Mouse (Mus musculus) stomach, embryonic 15.5 days (tissue): ENCODE data around the gene Rcor1. TPM values are rescaled to one million over a fixed set of nuclear protein-coding genes. Genes with fewer than 3 reads are reported as not detected.

Experiments used
- ATAC-seq: fragments of 200-750 bp; cut with Nextera tagmentation; 2 replicates; pipeline ENCODE4 v1.8.0; 2017; ENCODE audit warnings: low read depth, moderate number of reproducible peaks, moderate TSS enrichment; ENCODE audit not compliant: insufficient read depth, low FRiP score
- H3K27ac ChIP-seq: fragments of 300-500 bp; sonication (generic); 2 replicates; pipeline ENCODE4 v1.5.1; 2015; ENCODE audit warnings: mild to moderate bottlenecking, inconsistent platforms
- H3K27me3 ChIP-seq: fragments of 300-500 bp; sonication (generic); replicated peaks from 2 replicates; pipeline ENCODE4 v1.6.1; 2015; ENCODE audit warnings: inconsistent platforms
- H3K36me3 ChIP-seq: fragments of 300-500 bp; sonication (generic); 2 replicates; pipeline ENCODE4 v1.6.1; 2015; ENCODE audit warnings: inconsistent platforms
- H3K4me1 ChIP-seq: fragments of 300-500 bp; sonication (generic); 2 replicates; pipeline ENCODE4 v1.6.1; 2015; ENCODE audit warnings: inconsistent platforms
- H3K4me2 ChIP-seq: fragments of 300-500 bp; sonication (generic); 2 replicates; pipeline ENCODE4 v1.6.1; 2015; ENCODE audit warnings: mild to moderate bottlenecking, inconsistent platforms
- H3K4me3 ChIP-seq: fragments of 300-500 bp; sonication (generic); replicated peaks from 2 replicates; pipeline ENCODE4 v1.5.1; 2015; ENCODE audit warnings: inconsistent platforms
- H3K9ac ChIP-seq: fragments of 300-500 bp; sonication (generic); 2 replicates; pipeline ENCODE4 v1.6.1; 2015; ENCODE audit warnings: inconsistent platforms
- H3K9me3 ChIP-seq: fragments of 300-500 bp; sonication (generic); 2 replicates; pipeline ENCODE4 v1.6.1; 2016; ENCODE audit warnings: inconsistent platforms
- WGBS: fragments of 180-500 bp; shearing (Covaris S2); methylation state at CpG from one replicate; pipeline ENCODE4 v1.1.7; 2015; 5-methylcytosine and 5-hydroxymethylcytosine counted together
- polyA plus RNA-seq: library from polyadenylated mRNA; unstranded; fragments of >200 nt; fragmentation: Nextera tagmentation; extraction: Ambion mirVana; gene quantifications from 2 replicates; pipeline ENCODE4 v1.2.1, GENCODE M21; 2015

Gene Rcor1
- polyA plus RNA-seq, 1 experiment from 2014 or later: 12.3 TPM

DNA sequence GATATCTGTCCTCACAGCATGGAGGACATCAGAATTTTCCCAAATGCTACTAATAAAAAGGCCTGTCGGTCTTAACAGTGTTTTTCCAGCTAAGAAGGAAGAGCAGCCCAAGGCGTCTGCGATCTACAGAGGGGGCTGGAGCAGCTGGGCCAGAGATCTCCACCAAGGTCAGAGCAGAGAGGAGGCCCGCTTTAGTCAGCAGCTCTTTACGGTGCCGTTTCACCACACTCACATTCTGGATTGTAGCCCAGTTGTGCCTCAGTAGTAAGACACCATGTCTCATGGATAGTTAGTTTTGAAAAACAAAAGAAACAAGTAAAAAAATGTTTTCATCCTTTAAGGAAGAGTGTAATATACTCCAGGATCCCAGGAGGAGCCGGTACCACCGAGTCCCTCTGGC lies 72.0 kb downstream of the Rcor1 start:
- Histone ChIP-seq H3K4me3 (no peak overlapping the region), H3K27me3 (no peaks in the 10 kb centered on the region), H3K36me3 (peaks cover 50% of the 10 kb centered on the region), H3K4me1 (no peaks in the 10 kb centered on the region), H3K9me3 (no peaks in the 10 kb centered on the region), H3K27ac (no peak overlapping the region), H3K9ac (no peak overlapping the region), H3K4me2 (no peak overlapping the region)
- no peak for ATAC-seq
- WGBS: 89% methylated on average over 8 of the region's 8 CpGs

DNA sequence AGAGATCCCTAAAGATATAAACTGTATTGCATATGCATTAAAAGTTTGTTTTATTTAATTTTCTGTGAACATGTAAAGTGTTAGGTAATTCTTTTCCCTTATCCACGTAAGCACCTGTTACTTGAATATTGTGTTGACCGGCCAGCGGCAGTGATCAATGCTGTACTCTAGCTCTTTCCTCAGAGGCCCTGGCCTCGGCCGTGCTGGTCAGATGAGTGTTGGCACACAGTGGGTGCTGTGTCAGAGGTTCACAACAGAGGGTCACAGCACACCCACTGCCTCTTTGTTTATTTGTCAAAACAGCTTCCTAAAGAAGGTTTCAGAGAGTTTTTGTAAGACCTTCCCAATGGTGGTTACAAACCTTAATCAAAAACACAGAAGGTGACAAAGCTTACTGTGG lies 75.4 kb downstream of the Rcor1 start:
- no peaks in the 10 kb centered on the region for H3K9me3 ChIP-seq
- H3K27me3 ChIP-seq: no peaks in the 10 kb centered on the region
- peaks cover 60% of the 10 kb centered on the region for H3K36me3 ChIP-seq
- H3K27ac ChIP-seq: no peak overlapping the region
- H3K9ac ChIP-seq: no peak overlapping the region
- no peak overlapping the region for H3K4me2 ChIP-seq
- no peak for ATAC-seq
- no peak overlapping the region for H3K4me3 ChIP-seq
- WGBS: 90% methylated on average over 5 of the region's 5 CpGs
- H3K4me1 ChIP-seq: no peaks in the 10 kb centered on the region

DNA sequence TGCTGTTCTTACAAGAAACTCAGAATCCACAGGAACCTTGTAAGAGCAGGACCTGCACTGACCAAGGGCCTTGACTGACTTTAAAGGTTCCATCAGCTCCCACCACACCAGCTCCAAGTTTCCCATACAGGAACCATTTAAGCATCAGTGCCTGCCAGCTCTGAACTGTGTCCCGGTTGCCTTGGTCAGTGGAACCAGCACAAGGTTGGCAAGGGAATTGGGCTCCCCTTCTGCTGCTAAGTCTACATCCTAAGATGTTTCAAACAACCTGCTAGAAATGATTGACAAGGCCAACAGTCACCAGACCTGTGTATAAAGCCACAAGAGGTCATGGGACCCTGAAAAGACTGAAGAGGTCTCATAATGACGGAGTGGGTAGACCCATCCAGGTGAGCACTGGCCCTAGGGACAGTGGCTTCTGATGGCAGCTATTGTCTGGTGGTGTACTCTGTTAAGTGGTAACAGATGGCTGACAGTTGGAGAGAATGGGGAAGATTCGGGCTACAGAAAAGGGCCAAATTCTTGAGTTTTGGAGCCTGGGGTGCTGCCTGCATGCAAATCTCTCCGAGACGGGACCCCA lies 80.4 kb downstream of the Rcor1 start:
- 93% methylated on average over 5 of the region's 5 CpGs for WGBS
- Histone ChIP-seq H3K36me3 (peaks cover 25% of the 10 kb centered on the region), H3K4me3 (no peak overlapping the region), H3K4me1 (no peaks in the 10 kb centered on the region), H3K4me2 (no peak overlapping the region), H3K9ac (no peak overlapping the region), H3K9me3 (no peaks in the 10 kb centered on the region), H3K27me3 (no peaks in the 10 kb centered on the region), H3K27ac (no peak overlapping the region)
- no peak for ATAC-seq

DNA sequence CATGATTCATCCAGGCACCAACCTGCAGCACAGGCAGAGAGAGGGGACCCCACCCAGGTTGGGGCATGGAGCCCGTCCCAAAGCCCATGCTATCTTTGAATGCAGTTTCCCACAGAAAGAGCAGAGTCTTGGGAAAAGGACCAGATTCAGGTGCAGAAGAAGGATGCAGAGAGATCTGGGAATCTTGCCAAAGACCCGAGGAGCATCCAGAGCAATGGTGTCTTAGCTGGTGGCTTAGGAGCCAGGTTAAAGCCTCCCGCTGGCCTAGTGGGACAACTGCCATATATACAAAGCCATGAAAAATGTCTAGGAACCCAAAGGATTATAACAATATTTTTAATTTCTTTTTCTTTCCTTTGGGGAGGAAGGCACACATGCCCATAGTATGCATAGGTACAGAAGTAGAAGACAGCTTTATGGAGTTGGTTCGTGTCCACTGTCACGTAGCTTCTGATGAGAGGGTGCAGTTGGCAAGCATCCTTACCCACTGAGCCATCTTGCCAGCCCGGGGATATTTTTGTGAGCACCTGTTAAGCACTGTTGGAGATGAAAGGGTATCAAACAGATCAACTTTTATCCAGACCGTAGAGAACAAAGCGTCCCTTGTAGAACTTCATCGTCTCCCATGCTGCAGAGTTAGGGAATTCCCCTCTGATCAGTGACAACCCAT lies 82.0 kb downstream of the Rcor1 start:
- Histone ChIP-seq H3K27ac (no peak overlapping the region), H3K4me1 (no peaks in the 10 kb centered on the region), H3K36me3 (peaks cover 20% of the 10 kb centered on the region), H3K27me3 (no peaks in the 10 kb centered on the region), H3K4me2 (no peak overlapping the region), H3K9ac (no peak overlapping the region), H3K9me3 (no peaks in the 10 kb centered on the region), H3K4me3 (no peak overlapping the region)
- no peak for ATAC-seq
- 87% methylated on average over 9 of the region's 9 CpGs for WGBS

DNA sequence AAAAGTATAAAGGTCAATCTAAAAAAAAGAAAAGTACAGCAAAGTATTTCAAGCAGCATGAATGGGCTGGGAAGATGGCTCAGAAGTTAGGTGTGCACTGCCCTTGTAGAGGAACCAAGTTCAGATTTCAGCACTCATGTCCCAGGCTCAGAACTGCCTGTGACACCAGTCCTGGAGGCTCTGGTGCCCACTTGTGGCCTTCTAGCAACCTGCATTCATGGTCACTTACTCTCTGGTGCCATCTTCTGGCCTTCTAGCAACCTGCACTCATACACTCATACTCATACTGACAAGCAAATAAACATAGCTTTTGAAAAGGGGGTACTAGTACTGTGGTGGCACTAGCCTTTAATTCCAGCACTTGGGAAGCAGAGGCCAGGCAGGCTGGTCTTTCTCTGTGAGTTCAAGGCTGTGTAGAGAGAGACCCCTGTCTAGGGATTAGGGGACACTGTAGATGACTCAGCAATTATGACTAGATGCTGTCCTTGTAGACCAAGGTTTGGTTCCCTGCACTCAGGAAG lies 83.2 kb downstream of the Rcor1 start:
- no peak overlapping the region for H3K27ac ChIP-seq
- no peak for ATAC-seq
- peaks cover 10% of the 10 kb centered on the region; the same call in 1 of the 2 replicates for H3K36me3 ChIP-seq
- no peaks in the 10 kb centered on the region for H3K4me1 ChIP-seq
- no peak overlapping the region for H3K9ac ChIP-seq
- H3K4me2 ChIP-seq: no peak overlapping the region
- no peak overlapping the region for H3K4me3 ChIP-seq
- no peaks in the 10 kb centered on the region for H3K9me3 ChIP-seq
- no peaks in the 10 kb centered on the region for H3K27me3 ChIP-seq

DNA sequence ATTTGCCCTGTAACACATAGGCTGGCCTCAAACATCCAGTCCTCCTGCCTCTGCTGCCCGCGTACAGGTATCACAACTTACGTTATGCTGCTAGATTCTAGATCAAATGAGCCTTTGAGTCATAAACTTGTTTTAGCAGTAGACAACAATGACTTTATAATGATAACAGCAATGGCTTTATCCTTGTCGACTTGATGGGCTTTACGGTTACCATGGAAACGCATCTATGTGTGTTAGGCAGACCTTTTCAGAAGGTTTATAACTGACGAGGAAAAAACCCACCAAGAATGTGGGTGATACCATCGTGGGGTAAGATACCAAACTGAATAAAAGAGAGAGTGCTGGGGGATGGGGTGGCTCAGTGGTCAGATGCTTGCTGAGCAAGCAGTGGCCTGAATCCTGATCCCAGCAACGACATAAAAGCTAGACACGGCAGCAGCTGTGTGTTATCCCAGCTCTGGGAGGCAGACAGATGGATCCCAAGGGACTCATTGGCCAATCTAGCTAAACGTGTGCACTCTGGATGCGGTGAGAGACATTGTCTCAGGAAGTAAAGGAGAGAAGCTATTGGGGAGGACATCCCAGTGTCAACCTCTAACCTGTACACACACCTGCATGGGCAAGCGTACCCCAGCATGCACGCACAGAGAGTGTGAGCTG lies 85.6 kb downstream of the Rcor1 start:
- H3K36me3 ChIP-seq: peaks cover 1% of the 10 kb centered on the region; the same call in 1 of the 2 replicates
- H3K4me3 ChIP-seq: no peak overlapping the region
- WGBS: 66% methylated on average over 14 of the region's 14 CpGs
- no peaks in the 10 kb centered on the region for H3K27me3 ChIP-seq
- H3K9me3 ChIP-seq: no peaks in the 10 kb centered on the region
- H3K4me2 ChIP-seq: no peak overlapping the region
- no peak overlapping the region for H3K9ac ChIP-seq
- no peaks in the 10 kb centered on the region for H3K4me1 ChIP-seq
- no peak overlapping the region for H3K27ac ChIP-seq
- ATAC-seq: no peak

DNA sequence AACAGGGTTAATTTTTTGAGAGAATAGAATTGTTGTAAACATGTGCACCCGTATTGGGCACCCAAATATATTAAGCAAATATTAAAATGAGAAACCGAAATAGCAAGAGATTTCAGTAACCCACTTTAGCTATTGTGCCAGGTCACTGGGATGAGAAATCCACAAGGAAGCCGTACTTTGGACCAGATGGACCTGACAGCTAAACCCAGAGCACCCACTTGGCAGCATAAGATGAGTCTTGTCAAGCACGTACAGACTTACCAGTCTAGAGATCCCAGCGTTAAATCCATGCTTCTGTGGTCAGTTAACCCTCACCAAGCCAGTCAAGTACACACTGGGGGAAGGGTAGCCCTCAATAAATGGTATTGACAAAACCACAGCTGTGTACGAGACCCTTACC lies 86.5 kb downstream of the Rcor1 start:
- Histone ChIP-seq H3K4me2 (no peak overlapping the region), H3K4me1 (no peaks in the 10 kb centered on the region), H3K9ac (no peak overlapping the region), H3K36me3 (no peaks in the 10 kb centered on the region), H3K4me3 (no peak overlapping the region), H3K27me3 (no peaks in the 10 kb centered on the region), H3K27ac (no peak overlapping the region), H3K9me3 (no peaks in the 10 kb centered on the region)
- ATAC-seq: no peak
- 63% methylated on average over 6 of the region's 6 CpGs for WGBS

DNA sequence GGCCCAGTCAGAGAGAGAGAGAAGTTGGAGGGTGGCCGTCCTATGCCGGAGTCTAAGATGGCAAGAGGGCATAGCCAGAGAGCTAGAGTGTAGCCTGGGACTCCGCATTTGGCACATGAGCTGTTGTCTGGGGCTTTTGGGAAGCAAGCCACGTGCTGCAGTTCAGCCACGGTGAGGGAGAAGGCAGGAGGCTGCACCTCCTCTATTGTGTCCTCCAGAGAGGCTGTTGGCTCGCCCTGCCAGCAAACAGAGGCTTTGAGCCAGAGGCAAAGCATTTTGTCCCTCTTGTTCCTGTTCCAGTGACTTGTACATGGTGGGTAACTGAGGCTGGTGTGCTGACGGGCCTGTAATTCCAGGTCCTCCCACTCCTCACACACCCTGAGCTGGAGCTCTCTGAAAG lies 95.0 kb downstream of the Rcor1 start:
- Histone ChIP-seq H3K4me3 (no peak overlapping the region), H3K27me3 (no peaks in the 10 kb centered on the region), H3K36me3 (no peaks in the 10 kb centered on the region), H3K9ac (no peak overlapping the region), H3K4me1 (no peaks in the 10 kb centered on the region), H3K9me3 (no peaks in the 10 kb centered on the region), H3K4me2 (no peak overlapping the region), H3K27ac (no peak overlapping the region)
- ATAC-seq: no peak
- WGBS: 84% methylated on average over 7 of the region's 7 CpGs

DNA sequence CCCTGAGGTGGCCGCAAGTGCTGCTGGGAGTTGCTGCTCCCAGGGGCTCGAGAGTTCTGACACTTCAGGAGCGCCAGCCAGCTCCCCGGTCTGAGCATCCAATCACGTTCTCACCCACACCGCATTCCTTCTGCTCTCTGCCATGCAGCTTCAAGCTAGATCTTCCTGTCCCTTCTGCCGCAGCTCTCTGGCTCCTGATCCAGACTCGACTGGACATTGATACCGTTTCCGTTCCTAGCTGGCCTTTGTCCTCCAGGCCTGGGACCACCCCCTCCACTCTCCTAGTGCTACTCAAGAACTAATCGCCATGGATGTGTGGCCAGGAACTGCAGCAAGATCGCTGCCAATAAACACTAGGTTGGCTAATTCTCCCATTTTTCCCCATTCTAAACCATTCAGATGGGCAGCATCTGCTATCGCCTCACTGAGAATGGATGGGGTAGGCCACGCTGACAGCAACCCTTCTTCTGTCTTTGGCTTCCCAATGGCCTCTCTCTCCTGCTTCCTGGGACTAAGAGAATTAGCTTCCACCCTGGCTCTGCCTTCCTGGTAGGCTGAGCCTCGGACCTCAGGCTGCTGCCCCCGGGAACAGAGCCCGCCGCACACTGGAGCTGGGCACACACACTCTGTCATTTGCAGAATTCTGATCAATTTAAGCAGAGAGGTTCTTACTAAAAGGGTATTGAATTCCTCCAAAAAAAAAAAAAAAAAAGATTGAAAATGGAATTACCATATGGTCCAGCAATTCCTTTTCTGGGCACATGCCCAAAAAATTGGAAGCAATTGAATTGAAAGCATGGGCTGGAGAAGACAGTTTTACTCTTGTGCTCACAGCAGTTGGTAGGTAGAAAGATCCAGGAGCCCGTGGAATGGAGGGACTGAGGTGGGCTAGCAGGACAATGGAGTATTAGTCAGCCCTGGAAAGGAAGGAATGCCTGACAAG lies 95.9 kb downstream of the Rcor1 start:
- no peaks in the 10 kb centered on the region for H3K9me3 ChIP-seq
- no peaks in the 10 kb centered on the region for H3K36me3 ChIP-seq
- no peak overlapping the region for H3K4me3 ChIP-seq
- peak; percentile 22; the same call in 1 of the 2 replicates for ATAC-seq
- H3K27ac ChIP-seq: no peak overlapping the region
- no peaks in the 10 kb centered on the region for H3K4me1 ChIP-seq
- WGBS: 65% methylated on average over 19 of the region's 19 CpGs
- no peak overlapping the region for H3K4me2 ChIP-seq
- no peaks in the 10 kb centered on the region for H3K27me3 ChIP-seq
- no peak overlapping the region for H3K9ac ChIP-seq

DNA sequence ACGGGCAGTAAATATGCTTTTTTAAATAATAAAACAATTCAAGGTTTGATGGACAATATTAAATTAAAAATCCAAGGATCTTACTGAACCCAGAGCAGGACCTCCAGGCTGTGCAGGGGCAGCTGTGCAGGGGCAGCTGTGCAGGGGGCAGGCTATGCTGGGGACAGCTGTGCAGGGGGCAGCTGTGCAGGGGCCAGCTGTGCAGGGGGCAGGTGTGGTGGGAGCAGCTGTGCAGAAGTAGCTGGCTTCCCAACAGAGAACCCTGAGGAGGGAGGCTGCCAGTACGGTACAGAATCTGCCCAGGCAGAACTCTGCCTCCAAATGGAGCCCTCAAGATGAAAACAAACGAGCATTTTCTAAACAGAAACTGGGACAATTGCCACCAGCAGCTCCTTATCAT lies 96.8 kb downstream of the Rcor1 start:
- H3K4me1 ChIP-seq: no peaks in the 10 kb centered on the region
- no peaks in the 10 kb centered on the region for H3K27me3 ChIP-seq
- no peak for ATAC-seq
- no peaks in the 10 kb centered on the region for H3K9me3 ChIP-seq
- no peak overlapping the region for H3K4me3 ChIP-seq
- H3K36me3 ChIP-seq: no peaks in the 10 kb centered on the region
- WGBS: 70% methylated on average over 3 of the region's 3 CpGs
- no peak overlapping the region for H3K9ac ChIP-seq
- H3K4me2 ChIP-seq: no peak overlapping the region
- H3K27ac ChIP-seq: no peak overlapping the region

DNA sequence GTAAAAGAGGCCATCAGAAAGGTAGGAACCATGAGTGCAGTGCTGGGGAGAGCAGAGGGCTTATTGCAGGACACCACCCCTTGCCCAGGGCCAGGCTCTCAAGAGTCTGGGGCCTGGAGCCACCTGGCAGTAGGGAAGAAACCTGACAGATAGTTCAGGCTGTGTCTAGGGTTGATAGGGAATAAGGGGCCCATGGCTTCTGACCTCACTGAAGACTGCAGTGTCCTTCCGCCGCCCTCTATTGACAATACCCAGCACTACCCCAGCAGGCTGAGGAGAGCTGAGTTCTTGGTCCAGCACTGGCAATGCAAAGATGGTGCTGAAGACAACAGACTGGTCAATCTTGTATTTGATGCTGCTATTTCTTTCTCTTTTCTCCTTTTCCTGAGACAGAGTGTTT lies 97.9 kb downstream of the Rcor1 start:
- Histone ChIP-seq H3K27me3 (no peaks in the 10 kb centered on the region), H3K27ac (no peak overlapping the region), H3K4me2 (no peak overlapping the region), H3K9ac (no peak overlapping the region), H3K9me3 (no peaks in the 10 kb centered on the region), H3K36me3 (no peaks in the 10 kb centered on the region), H3K4me3 (no peak overlapping the region), H3K4me1 (no peaks in the 10 kb centered on the region)
- WGBS: 54% methylated on average over 2 of the region's 2 CpGs
- ATAC-seq: no peak
